In genomic region chr6:13759431-13759830, GRCm38 (mm10) we compare ENCODE assay signal across 29 mouse cellular contexts.
A peak's percentile ranks its signal among the peaks of the same experiment; 100 is the strongest.
DNase-seq lines count a peak whose midpoint lies in the region; ATAC-seq and TF ChIP-seq lines count a peak whose summit lies in the region.
"Had no signal": no experiment of that assay in that cellular context is flagged by ENCODE, and none has a peak within 500 bp of the region (broad histone marks: within the 10 kb centered on the region; RNA-seq: fewer than 3 reads in every experiment).

No protein-coding gene starts in this region.

- no peak for ATAC-seq in forebrain, embryonic 14.5 days
- no peak for ATAC-seq in forebrain, embryonic 16.5 days
- ATAC-seq in kidney, postnatal 0 days (replicated peaks; ENCODE audit: low FRiP score, low read depth), result no peak
- ATAC-seq in erythroid progenitor cell, adult 5-6 weeks (replicated peaks; ENCODE audit: low FRiP score, poor library complexity, severe bottlenecking), result no peak
- ATAC-seq: CD4-positive, CD25-positive, alpha-beta regulatory T cell, adult 4 months; midbrain, embryonic 16.5 days had no signal

- H3K27ac ChIP-seq in forebrain, embryonic 14.5 days (ENCODE audit: low read depth, low read length), result no peak overlapping the region
- H3K27ac ChIP-seq in forebrain, embryonic 16.5 days (ENCODE audit: low read length), result no peak overlapping the region
- no peak overlapping the region for H3K27ac ChIP-seq in kidney, postnatal 0 days
- H3K27ac ChIP-seq: heart, embryonic 13.5 days; limb, embryonic 10.5 days; limb, embryonic 15.5 days; liver, embryonic 13.5 days; neural tube, embryonic 12.5 days had no signal

- H3K36me3 ChIP-seq in forebrain, embryonic 14.5 days (ENCODE audit: control insufficient read depth, insufficient read depth, low read length), result no peaks in the 10 kb centered on the region
- H3K36me3 ChIP-seq in forebrain, embryonic 16.5 days (ENCODE audit: control insufficient read depth, insufficient read depth), result no peaks in the 10 kb centered on the region
- no peaks in the 10 kb centered on the region for H3K36me3 ChIP-seq in kidney, postnatal 0 days (ENCODE audit: insufficient read depth, low read length)
- H3K36me3 ChIP-seq: heart, embryonic 13.5 days; limb, embryonic 10.5 days; limb, embryonic 15.5 days; liver, embryonic 13.5 days; neural tube, embryonic 12.5 days had no signal

- WGBS in forebrain, embryonic 14.5 days, result 81% methylated on average over 2 of the region's 2 CpGs
- 94% methylated on average over 2 of the region's 2 CpGs for WGBS in forebrain, embryonic 16.5 days
- 87% methylated on average over 2 of the region's 2 CpGs for WGBS in kidney, postnatal 0 days

- H3K4me1 ChIP-seq in forebrain, embryonic 14.5 days (ENCODE audit: control insufficient read depth, insufficient read depth, low read length), result no peaks in the 10 kb centered on the region
- H3K4me1 ChIP-seq in forebrain, embryonic 16.5 days (replicated peaks; ENCODE audit: control insufficient read depth, insufficient read depth, low read length), result no peaks in the 10 kb centered on the region
- no peaks in the 10 kb centered on the region for H3K4me1 ChIP-seq in kidney, postnatal 0 days (replicated peaks; ENCODE audit: insufficient read depth, low read length)
- H3K4me1 ChIP-seq: heart, embryonic 13.5 days; limb, embryonic 10.5 days; limb, embryonic 15.5 days; liver, embryonic 13.5 days; neural tube, embryonic 12.5 days had no signal

- no peak overlapping the region for H3K9ac ChIP-seq in forebrain, embryonic 14.5 days (ENCODE audit: low read length)
- no peak overlapping the region for H3K9ac ChIP-seq in forebrain, embryonic 16.5 days (replicated peaks; ENCODE audit: low read depth, low read length)
- H3K9ac ChIP-seq in kidney, postnatal 0 days (ENCODE audit: low read depth, low read length), result no peak overlapping the region
- H3K9ac ChIP-seq: heart, embryonic 13.5 days; limb, embryonic 15.5 days; liver, embryonic 13.5 days; lung, embryonic 14.5 days; neural tube, embryonic 12.5 days had no signal

- TF ChIP-seq CTCF in kidney, postnatal 0 days (IDR thresholded peaks at IDR 0.05; ENCODE audit: low read depth), result peak; percentile 38; the same call in 1 of the 2 replicates

- no peaks in the 10 kb centered on the region for H3K9me3 ChIP-seq in forebrain, embryonic 14.5 days (replicated peaks; ENCODE audit: control insufficient read depth, low read length)
- no peaks in the 10 kb centered on the region for H3K9me3 ChIP-seq in forebrain, embryonic 16.5 days (ENCODE audit: control insufficient read depth, low read length)
- H3K9me3 ChIP-seq in kidney, postnatal 0 days (replicated peaks; ENCODE audit: low read length), result no peaks in the 10 kb centered on the region
- H3K9me3 ChIP-seq: heart, embryonic 13.5 days; limb, embryonic 10.5 days; limb, embryonic 15.5 days; liver, embryonic 13.5 days; neural tube, embryonic 12.5 days had no signal

- peak; percentile 33 for DNase-seq in forebrain, embryonic 14.5 days (ENCODE audit: low spot score)
- no peak for DNase-seq in kidney, postnatal 0 days (ENCODE audit: low spot score)
- DNase-seq in kidney, postnatal 4 days, result no peak
- DNase-seq in 3T3-L1 (ENCODE audit: low read depth, low spot score) (peak; percentile 66), NIH3T3 (ENCODE audit: low read depth) (peak; percentile 55)
- DNase-seq in layer of hippocampus, adult 18-20 months (ENCODE audit: low spot score in 2 of 2), result no peak
- DNase-seq: adrenal gland, postnatal 25 days; cerebellum, adult 2 months; cerebellum, postnatal 36 days; gastrocnemius, postnatal 10 days; heart, postnatal 10 days; kidney, adult 18-20 months; layer of hippocampus, adult 9-11 months; liver, embryonic 13.5 days; lung, postnatal 36 days; right cerebral cortex, adult 18-20 months; spleen, adult 18-20 months; thymus, adult 18-20 months; thymus, postnatal 25 days had no signal

- H3K4me2 ChIP-seq in forebrain, embryonic 14.5 days (ENCODE audit: low read length), result no peak overlapping the region
- H3K4me2 ChIP-seq in forebrain, embryonic 16.5 days (ENCODE audit: low read length), result no peak overlapping the region
- H3K4me2 ChIP-seq in kidney, postnatal 0 days (ENCODE audit: low read length), result no peak overlapping the region
- H3K4me2 ChIP-seq: heart, embryonic 13.5 days; limb, embryonic 15.5 days; liver, embryonic 13.5 days; lung, embryonic 14.5 days; neural tube, embryonic 12.5 days had no signal

- no peaks in the 10 kb centered on the region for H3K27me3 ChIP-seq in forebrain, embryonic 14.5 days (replicated peaks; ENCODE audit: control insufficient read depth, insufficient read depth, low read length)
- no peaks in the 10 kb centered on the region for H3K27me3 ChIP-seq in forebrain, embryonic 16.5 days (replicated peaks; ENCODE audit: control insufficient read depth, insufficient read depth, low read length)
- H3K27me3 ChIP-seq in kidney, postnatal 0 days (ENCODE audit: insufficient read depth, low read length), result no peaks in the 10 kb centered on the region
- H3K27me3 ChIP-seq: heart, embryonic 13.5 days; limb, embryonic 15.5 days; liver, embryonic 13.5 days; neural tube, embryonic 12.5 days had no signal

- H3K4me3 ChIP-seq in forebrain, embryonic 14.5 days (ENCODE audit: low read depth, low read length), result no peak overlapping the region
- H3K4me3 ChIP-seq in forebrain, embryonic 16.5 days (replicated peaks; ENCODE audit: low read length), result no peak overlapping the region
- no peak overlapping the region for H3K4me3 ChIP-seq in kidney, postnatal 0 days (replicated peaks; ENCODE audit: low read depth, low read length)
- H3K4me3 ChIP-seq: heart, embryonic 13.5 days; limb, embryonic 10.5 days; limb, embryonic 15.5 days; liver, embryonic 13.5 days; myocyte; neural tube, embryonic 12.5 days had no signal

Comparison
In these comparisons a context has a peak if more than half of its experiments do, and no peak if none do; other contexts are left out.
1. DNase-seq: peak in forebrain, embryonic 14.5 days (single experiment), 3T3-L1 (single experiment) and NIH3T3 (single experiment); none in kidney, postnatal 0 days (single experiment), kidney, postnatal 4 days (0 of 2) and layer of hippocampus, adult 18-20 months (0 of 2).